Mouse (Mus musculus) macrophage (primary cell): ENCODE results near the gene Nxnl2. TPM values are rescaled to one million over a fixed set of nuclear protein-coding genes. Genes with fewer than 3 reads are reported as not detected.
"Not testable (repeated sequence)": the region's sequence is repeated elsewhere in the genome, so short reads cannot be mapped to it uniquely, and the experiment has no call there.

Source experiments
- H3K27ac ChIP-seq: fragments of 350-480 bp; formaldehyde crosslinking; 2 replicates; pipeline ENCODE4 v1.9.0; 2021
- H3K36me3 ChIP-seq: fragments of 350-480 bp; formaldehyde crosslinking; 2 replicates; pipeline ENCODE4 v1.9.0; 2021; ENCODE audit errors: inconsistent target
- H3K4me3 ChIP-seq: fragments of 350-480 bp; formaldehyde crosslinking; 2 replicates; pipeline ENCODE4 v1.9.0; 2021; ENCODE audit errors: inconsistent target
- H3K79me2 ChIP-seq: fragments of 350-480 bp; formaldehyde crosslinking; 2 replicates; pipeline ENCODE4 v1.9.0; 2021; ENCODE audit errors: inconsistent target
- WGBS: methylation state at CpG from one replicate; pipeline ENCODE4 v1.1.7; 2026; ENCODE audit warnings: inconsistent platforms; ENCODE audit not compliant: missing documents; 5-methylcytosine and 5-hydroxymethylcytosine counted together
- polyA plus RNA-seq: library from polyadenylated mRNA; stranded (reverse); fragments of 250-400 nt; gene quantifications from 3 replicates; pipeline ENCODE4 v1.2.4, GENCODE M21; 2018; ENCODE audit warnings: inconsistent platforms

The Nxnl2 gene
- polyA plus RNA-seq, 1 experiment from 2014 or later: not detected

DNA sequence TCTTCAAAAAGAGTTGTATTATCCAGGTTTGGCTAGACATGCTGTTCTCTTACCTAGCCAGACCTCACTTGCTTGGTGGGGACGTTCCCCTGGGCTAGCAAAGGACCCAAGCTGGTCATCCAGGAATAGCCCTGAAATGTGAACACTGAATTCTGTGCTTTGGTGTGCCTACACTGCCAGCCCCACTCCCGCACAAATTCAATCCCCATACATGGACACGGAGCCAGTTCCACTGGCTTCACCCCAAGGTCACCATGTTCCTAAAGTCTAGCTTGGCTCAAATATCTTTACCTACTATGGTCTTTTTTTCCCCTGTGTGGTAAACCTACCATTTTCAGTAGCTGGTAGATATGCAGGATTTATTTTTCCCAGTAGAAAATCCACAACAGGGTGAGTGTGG, 26.9 kb downstream of the Nxnl2 start:
- H3K27ac ChIP-seq: no peak overlapping the region
- H3K79me2 ChIP-seq: no peaks in the 10 kb centered on the region
- no peak overlapping the region for H3K4me3 ChIP-seq
- 97% methylated on average over 3 of the region's 3 CpGs for WGBS
- no peaks in the 10 kb centered on the region for H3K36me3 ChIP-seq

DNA sequence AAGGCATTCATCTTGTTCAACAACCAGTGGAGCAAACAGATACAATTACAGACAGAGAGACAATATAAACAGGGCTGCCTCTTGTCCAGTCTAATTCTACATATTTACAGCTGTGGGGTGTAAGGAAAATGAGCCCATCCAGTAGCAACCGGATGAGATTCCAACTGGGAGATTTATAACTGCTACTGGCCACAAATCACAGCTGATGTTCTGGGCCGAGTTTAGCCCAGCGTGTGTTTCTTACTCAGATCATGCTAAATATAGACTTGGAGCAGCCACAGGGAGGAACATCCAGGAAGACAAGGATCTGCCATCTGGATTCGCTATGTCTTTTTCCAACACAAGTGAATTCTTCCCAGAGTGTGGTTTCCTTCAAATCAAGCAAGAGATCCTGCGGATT, 27.4 kb downstream of the Nxnl2 start:
- H3K79me2 ChIP-seq: no peaks in the 10 kb centered on the region
- H3K4me3 ChIP-seq: no peak overlapping the region
- whole genome bisulfite sequencing: 82% methylated on average over 5 of the region's 5 CpGs
- no peaks in the 10 kb centered on the region for H3K36me3 ChIP-seq
- H3K27ac ChIP-seq: no peak overlapping the region

DNA sequence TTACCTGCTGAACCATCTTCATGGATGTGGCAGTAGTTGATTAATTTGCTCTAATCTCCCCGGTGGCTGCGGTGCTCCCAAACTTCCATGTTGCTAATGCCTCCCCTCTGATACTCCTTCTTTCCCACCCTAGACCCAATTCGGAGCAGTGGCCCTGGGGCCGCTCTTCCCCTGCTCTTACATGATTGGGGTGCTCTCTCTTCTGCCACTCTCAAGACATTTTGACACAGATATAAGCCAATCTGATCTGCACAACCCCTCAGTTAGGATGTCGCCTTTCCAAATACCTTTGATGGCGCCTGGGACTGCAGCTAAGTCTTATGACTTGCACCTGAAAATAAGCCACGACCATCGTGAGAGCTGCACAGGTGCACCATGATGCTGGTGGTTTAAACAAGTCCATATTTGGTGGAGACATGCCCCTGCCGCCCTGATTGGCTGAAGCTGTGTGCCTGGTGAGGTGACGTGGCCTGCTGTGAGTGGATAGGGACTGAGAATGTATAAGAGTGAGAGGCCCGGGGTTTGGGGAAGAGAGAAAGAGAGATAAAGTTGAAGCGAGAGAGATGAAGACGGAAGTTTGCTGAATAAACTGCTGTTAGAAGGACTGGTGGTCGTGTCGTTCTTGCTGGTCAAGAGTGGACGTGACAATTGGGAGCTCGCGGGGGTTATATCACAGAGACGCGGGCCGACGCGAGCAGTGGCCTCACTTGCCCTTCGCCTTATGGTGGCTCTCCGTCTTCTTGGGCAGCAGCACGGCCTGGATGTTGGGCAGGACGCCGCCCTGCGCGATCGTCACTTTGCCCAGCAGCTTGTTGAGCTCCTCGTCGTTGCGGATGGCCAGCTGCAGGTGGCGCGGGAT, 31.4 kb downstream of the Nxnl2 start:
- H3K27ac ChIP-seq, H3K79me2 ChIP-seq, H3K36me3 ChIP-seq, H3K4me3 ChIP-seq: not testable (repeated sequence)
- 72% methylated on average over 14 of the region's 36 CpGs for WGBS

DNA sequence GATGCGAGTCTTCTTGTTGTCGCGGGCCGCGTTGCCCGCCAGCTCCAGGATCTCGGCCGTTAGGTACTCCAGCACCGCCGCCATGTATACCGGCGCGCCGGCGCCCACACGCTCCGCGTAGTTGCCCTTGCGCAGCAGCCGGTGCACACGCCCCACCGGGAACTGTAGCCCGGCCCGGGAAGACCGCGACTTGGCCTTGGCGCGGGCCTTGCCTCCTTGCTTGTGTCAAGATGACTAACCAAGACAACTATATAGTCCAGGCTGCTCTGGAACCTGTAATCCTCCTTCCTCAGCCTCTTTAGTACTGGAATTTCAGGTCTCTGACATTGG, 32.0 kb downstream of the Nxnl2 start:
- H3K4me3 ChIP-seq, H3K36me3 ChIP-seq, H3K79me2 ChIP-seq, H3K27ac ChIP-seq: not testable (repeated sequence)
- 10% methylated on average over 14 of the region's 28 CpGs for WGBS

DNA sequence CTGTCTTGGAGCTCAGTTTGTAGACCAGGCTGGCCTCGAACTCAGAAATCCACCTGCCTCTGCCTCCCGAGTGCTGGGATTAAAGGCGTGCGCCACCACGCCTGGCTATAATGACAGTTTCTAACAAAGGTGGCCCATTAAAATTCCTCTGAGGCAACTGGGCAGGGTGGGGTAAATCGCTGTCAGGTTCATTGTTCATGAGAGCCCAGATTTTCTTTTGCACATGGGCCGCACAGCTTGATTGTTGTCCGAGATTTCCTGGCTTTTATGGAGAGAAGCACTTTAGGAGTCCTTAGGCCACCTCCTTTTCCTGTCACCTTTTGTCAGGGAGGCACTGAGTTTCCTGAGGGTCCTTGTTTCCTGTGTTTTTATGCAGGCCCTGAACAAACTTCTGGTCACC, 32.6 kb downstream of the Nxnl2 start:
- Histone ChIP-seq H3K4me3 (no peak overlapping the region), H3K36me3 (no peaks in the 10 kb centered on the region), H3K27ac (no peak overlapping the region), H3K79me2 (no peaks in the 10 kb centered on the region)
- WGBS: 96% methylated on average over 8 of the region's 8 CpGs

GRCm38 (mm10) chr13:51204081-51204480, 33.3 kb downstream of the Nxnl2 start:
- WGBS: 96% methylated on average over 10 of the region's 11 CpGs
- not testable (repeated sequence) for H3K79me2 ChIP-seq, H3K27ac ChIP-seq, H3K4me3 ChIP-seq, H3K36me3 ChIP-seq

GRCm38 (mm10) chr13:51207965-51208364, 37.1 kb downstream of the Nxnl2 start:
- H3K36me3 ChIP-seq: no peaks in the 10 kb centered on the region
- H3K4me3 ChIP-seq: no peak overlapping the region

GRCm38 (mm10) chr13:51208378-51209100, 37.7 kb downstream of the Nxnl2 start:
- WGBS: 90% methylated on average over 18 of the region's 18 CpGs
- H3K36me3 ChIP-seq: no peaks in the 10 kb centered on the region
- no peak overlapping the region for H3K27ac ChIP-seq
- no peaks in the 10 kb centered on the region for H3K79me2 ChIP-seq
- H3K4me3 ChIP-seq: no peak overlapping the region

More at GRCm38 (mm10) chr13:51207965-51208364, 37.1 kb downstream of the Nxnl2 start:
- WGBS: 74% methylated on average over 12 of the region's 12 CpGs
- H3K27ac ChIP-seq: no peak overlapping the region
- no peaks in the 10 kb centered on the region for H3K79me2 ChIP-seq

GRCm38 (mm10) chr13:51210639-51211038, 39.8 kb downstream of the Nxnl2 start:
- Histone ChIP-seq H3K27ac (no peak overlapping the region), H3K4me3 (no peak overlapping the region), H3K36me3 (no peaks in the 10 kb centered on the region), H3K79me2 (no peaks in the 10 kb centered on the region)
- WGBS: 78% methylated on average over 5 of the region's 5 CpGs

GRCm38 (mm10) chr13:51214746-51215145, 43.9 kb downstream of the Nxnl2 start:
- 85% methylated on average over 2 of the region's 2 CpGs for WGBS
- Histone ChIP-seq H3K79me2 (no peaks in the 10 kb centered on the region), H3K4me3 (no peak overlapping the region), H3K36me3 (no peaks in the 10 kb centered on the region), H3K27ac (no peak overlapping the region)

DNA sequence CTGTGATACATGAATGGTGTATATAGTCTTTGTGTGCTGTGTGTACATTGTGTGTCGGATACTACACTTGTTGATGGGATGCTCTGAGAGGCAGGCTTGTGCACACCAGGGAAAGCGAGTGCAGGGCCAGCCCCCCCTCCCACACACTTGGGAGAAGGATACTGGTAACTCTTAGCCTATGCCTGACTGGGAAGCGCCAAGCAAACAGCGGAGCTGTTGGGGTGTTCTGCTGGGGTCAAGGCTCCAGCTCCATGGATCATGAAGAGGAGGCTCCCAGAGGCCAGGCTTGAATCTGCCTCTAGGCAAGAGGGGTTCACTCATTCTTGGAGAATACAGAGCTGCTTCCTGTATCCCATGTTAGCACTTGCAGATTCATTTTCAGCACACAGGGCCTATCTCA, 50.1 kb downstream of the Nxnl2 start:
- Histone ChIP-seq H3K36me3 (no peaks in the 10 kb centered on the region), H3K4me3 (no peak overlapping the region), H3K79me2 (no peaks in the 10 kb centered on the region), H3K27ac (no peak overlapping the region)
- 93% methylated on average over 4 of the region's 4 CpGs for WGBS

GRCm38 (mm10) chr13:51221425-51222160, 50.8 kb downstream of the Nxnl2 start:
- no peak overlapping the region for H3K4me3 ChIP-seq
- WGBS: 65% methylated on average over 12 of the region's 12 CpGs
- H3K27ac ChIP-seq: no peak overlapping the region
- H3K36me3 ChIP-seq: no peaks in the 10 kb centered on the region
- no peaks in the 10 kb centered on the region for H3K79me2 ChIP-seq
